Mouse (Mus musculus) megakaryocyte, embryonic 14.5 days (primary cell): ENCODE data around the gene Epha2.

Experiments
- FLI1 ChIP-seq: IDR thresholded peaks from 2 replicates; pipeline ENCODE4 v1.6.1; 2012; ENCODE audit warnings: low read length, inconsistent platforms, mixed read lengths
- GATA1 ChIP-seq: IDR thresholded peaks from 3 replicates; pipeline ENCODE4 v1.6.1; 2012; ENCODE audit warnings: mixed read lengths, low read length, inconsistent platforms, borderline replicate concordance

DNA sequence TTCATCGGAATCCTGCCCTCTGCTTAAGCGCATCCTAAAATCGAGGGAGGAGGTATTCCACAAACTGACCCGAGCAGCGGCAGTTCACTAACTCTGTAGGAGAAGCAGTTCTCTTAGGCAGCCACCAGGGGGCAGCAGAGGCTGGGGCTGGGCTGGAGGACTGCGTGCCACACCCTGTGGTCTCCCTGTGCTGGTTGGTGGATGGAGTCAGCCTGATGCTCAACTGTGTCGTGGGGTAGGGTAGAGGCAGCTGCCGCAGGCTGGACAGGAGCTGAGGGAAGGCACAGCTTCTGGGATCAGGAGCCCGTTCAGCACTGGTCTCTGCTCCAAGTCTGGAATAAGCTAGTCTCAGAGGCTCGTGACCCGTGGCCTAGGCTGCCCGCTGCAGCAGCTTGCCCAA lies 27.7 kb upstream of the Epha2 start:
- TF ChIP-seq FLI1, result no peak
- TF ChIP-seq GATA1, result no peak
